Mouse (Mus musculus) G1E-ER4 (cell line): Measurements from ENCODE around the gene Gm49383. TPM values are rescaled to one million over a fixed set of nuclear protein-coding genes. Genes with fewer than 3 reads are reported as not detected.

Source experiments
- GATA1 ChIP-seq: IDR thresholded peaks from one replicate; pipeline ENCODE4 v1.8.0; 2012; ENCODE audit warnings: low read length, inconsistent platforms
- polyA plus RNA-seq: library from polyadenylated mRNA; stranded (reverse); fragments of >175 nt; gene quantifications from 2 replicates; pipeline ENCODE4 v1.2.3, GENCODE M21; 2012

Gene Gm49383
- polyA plus RNA-seq = 54.7 and 78.8 TPM in 2 replicates

DNA sequence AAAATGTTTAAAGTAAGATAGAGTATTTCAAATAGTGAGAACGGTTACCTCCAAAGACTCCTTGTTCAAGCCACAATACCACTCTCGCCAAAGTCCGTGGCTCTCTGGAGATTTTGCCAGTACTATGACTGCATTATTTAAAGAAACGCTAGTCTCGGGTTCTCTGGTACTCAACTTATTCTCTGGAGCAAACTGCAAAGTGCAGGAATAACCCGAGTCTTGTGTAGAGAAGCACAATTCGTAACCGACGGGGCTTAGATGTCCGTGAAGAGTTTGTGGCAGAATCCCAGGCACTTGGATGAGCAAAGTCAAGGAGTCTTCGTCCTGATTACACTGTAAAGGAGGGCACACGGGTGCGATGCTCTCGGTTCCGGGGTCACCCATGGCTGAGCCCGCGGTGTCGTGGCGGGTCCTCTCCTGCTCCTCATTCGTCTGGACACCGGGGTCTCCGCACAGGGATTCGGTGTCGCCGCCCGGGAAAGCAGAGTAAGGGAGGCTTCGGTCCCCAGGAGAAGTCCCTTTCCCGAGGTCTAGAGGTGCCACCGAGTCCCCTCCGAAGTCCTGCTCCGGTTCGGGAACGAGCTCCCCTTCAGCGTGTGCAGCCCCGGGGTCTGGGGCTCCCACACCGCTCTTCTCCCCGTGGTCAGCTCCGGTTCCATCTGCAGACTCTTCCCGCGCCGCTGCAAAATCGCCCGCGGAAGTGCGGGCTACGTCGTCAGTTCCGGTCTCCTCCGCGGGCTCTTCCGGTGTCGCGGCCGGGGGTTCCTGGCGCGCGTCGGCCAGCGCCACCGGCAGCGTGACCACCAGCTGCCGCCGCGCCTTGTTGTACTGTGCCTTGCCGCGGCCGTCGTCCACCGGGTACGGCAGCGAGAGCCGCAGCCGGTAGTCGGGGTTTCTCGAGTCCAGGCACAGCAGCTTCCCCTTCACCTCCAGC is at the start of gene Gm49383:
Gm49383 (minus strand) TSS at position 661 of the 934 bp plus-strand sequence.
- no peak for TF ChIP-seq GATA1

DNA sequence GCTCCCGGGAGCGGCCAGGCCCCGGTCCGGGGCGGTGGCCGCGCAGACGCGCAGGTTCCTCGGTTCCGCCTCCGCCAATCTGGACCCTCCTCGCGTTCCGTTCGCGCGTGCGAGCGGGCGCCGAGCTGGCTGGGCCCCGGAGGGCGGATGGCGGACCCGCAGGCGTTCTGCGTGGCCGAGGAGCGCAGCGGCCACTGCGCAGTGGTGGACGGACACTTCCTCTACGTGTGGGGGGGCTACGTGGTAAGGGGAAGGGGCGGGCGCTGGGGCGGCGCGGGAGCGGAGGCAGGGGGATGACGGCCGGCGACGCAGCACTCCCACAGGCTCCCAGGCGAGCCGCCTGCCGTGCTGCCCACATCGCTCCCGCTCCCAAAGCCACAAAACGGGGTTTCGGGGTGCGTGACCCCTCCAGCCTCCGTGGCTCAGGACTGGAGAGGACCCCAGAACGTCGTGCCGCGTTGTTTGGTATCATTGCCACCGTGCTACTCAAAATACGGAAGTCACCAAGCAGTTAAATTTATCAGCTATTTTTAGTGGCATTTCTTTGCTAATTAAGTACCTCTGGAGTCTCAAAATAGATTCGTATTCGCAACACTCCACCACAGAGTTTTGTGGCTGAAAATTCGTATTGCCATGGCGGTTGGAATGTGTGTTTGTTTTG is 45.0 kb upstream of the Gm49383 start:
- no peak for TF ChIP-seq GATA1

DNA sequence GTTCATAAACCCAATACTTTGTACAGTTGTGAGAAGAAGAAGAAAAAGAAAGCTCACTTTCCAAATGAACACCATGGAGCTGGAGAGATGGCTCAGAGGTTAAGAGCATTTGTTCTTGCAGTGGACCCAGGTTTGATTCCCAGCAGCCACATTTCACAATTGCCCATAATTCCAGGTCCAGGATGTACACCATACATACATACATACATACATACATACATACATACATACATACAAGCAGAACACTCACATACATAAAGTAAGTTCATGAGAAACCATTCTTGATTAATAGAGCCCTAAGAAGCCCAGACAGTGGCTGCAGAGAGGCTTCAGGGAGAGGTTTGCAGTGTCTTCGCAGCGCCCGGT is 44.5 kb upstream of the Gm49383 start:
- no peak for TF ChIP-seq GATA1

DNA sequence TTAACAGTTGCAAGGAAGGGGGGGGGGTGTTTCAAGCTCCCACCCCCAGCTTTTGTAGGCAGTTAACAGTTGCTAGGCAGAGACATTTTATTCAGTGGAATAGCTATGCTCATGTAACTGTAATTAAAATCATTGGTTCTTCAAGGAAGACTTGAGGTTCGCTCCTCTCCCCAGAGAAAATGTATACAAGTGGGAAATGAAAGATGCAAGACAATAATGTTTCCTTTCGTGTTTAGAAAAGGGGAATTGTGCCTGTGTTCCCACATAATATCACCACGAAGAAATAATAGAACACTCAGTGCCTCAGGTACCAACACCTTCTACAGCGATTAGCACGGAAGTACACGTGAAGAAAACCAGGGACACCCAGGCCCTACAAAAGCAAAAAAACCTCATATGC is 44.0 kb upstream of the Gm49383 start, which contains the start of gene Klhdc1:
Klhdc1 (plus strand) TSS at position 301 of the 400 bp plus-strand sequence.
- no peak for TF ChIP-seq GATA1

DNA sequence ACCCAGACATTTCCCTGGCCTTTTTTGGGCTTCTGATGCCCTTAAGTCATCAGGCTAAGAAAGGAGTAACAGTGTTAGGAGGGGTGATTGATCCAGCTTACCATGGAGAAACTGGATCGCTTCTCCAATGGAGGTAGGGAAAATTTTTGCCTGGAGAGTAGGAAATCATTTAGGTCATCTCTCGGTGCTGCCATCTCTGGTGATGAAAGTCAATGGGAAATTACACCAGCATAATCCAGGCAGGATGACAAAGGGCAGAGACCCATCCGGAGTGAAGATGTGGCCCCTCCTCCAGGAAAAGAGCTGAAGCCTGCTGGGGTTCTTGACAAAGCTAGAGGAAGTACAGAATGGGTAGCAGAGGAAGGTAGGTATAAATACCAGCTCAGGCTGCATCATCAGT is 41.4 kb upstream of the Gm49383 start:
- TF ChIP-seq GATA1 = no peak

DNA sequence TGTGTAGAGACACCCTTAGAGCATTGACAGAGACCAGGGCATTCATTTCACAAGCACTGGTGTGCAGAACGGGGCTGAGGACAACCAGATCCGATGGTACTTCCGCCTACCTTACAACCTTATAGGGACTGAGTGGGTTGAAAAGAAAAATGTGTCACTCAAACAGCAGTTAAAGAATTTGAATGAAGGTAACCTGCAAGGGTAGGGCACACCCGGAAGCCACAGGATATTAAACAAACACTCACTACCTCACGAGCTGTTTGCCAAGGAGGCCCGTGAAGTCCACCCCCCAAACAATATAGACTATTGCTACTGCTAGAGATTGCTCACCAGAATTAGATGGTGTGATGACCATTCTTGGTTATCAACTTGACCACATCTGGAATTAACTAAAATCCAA is 38.9 kb upstream of the Gm49383 start:
- TF ChIP-seq GATA1 = no peak

DNA sequence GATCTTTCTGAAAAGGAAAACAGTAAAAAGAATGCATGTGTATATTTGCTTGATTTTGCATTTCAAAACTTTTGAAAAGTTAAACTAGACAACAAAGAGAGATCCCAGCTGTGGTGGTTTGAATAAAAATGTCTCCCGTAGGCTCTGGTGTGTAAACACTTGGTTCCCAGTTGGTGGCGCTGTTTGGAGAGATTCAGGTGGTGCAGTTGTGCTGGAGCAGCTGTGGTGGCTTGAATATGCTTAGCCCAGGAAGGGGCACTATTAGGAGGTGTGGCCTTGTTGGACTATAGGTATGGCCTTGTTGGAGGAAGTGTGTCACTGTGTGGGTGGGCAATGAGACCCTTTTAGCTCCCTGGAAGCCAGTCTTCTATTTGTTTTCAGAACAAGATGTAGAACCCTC is 32.3 kb upstream of the Gm49383 start:
- TF ChIP-seq GATA1 = no peak

DNA sequence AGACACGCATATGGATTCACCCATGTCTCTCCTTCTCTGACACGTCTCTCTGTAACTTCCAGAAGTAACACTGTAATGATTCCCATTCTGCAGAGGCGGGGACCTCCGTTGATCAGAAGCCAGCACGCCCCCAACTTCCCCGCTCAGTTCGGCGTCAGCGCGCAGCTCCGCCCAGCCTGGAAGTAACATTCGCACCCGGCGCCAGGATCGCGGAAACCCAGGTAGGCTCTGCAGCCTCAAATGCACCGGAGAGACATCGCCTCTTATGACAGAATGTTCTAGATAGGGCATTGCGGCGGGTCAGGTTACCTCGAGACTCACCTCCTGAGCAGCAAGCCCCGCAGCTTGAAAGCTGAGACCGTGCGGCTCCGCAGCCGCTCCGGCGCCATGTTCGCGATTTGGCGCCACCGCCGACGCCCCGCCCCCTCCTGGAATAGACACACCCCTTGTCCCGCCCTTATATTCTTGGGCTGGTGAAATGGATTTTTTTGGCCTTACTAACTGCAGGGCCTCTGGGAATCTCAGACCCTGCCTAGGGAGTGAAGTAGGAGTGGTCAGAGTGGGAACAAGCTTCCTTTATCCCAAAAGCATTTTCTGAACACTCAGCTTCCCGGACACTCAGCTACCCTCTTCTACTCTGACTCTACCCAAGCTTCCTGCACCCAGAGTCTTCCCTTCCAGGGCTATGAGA is 31.0 kb upstream of the Gm49383 start, which contains the start of gene Pole2:
Pole2 (minus strand) TSS at position 420 of the 691 bp plus-strand sequence.
- no peak for TF ChIP-seq GATA1

DNA sequence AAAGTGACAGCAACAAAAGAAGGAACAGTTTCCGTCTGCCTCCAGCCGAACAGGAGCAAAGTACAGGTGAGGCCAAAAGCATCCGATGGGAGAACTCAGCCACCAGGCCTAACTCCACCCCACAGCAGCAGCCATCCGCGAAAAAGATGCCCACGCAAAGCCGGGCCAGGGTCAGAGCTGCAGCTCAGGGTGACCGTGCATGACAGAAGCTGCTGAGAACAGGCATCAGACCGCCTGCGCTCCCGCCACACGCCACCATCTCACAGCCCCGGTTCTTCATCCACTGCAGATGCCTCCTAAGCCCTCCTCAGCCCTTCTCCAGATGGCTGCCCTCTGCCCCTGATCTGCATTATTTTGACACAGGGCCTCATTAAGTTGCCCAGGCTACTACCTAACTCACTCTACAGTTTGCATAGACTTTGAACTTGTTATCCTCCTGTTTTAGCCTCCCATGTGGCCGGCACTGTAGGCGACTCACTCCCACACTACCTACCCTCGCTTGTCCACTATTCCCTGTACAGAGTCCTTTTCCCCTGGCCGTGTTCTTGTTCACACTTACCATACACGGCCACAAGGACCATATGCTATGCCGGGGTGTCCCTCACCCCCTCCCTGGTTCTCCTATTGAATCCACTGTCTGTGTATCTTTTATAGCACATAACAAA is 23.8 kb upstream of the Gm49383 start:
- no peak for TF ChIP-seq GATA1

DNA sequence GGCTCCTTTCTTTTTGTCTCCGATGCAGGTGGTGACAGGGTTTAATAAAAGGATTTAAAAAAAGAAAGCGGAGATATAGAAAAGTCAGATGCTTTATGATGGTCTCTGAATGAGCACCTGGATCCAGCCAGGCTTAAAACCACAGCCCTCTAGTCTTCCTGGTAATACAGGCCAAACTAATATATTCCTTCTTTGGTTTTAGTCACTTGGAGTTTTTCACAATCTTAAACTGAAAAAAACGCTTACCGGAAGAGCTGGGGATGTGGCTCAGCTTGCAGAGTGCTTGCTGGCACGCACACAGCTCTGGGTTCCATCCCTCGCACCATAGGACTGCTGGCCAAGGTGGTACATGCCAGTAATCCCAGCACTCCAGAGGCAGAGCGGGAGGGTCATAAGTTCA is 19.7 kb upstream of the Gm49383 start:
- no peak for TF ChIP-seq GATA1

DNA sequence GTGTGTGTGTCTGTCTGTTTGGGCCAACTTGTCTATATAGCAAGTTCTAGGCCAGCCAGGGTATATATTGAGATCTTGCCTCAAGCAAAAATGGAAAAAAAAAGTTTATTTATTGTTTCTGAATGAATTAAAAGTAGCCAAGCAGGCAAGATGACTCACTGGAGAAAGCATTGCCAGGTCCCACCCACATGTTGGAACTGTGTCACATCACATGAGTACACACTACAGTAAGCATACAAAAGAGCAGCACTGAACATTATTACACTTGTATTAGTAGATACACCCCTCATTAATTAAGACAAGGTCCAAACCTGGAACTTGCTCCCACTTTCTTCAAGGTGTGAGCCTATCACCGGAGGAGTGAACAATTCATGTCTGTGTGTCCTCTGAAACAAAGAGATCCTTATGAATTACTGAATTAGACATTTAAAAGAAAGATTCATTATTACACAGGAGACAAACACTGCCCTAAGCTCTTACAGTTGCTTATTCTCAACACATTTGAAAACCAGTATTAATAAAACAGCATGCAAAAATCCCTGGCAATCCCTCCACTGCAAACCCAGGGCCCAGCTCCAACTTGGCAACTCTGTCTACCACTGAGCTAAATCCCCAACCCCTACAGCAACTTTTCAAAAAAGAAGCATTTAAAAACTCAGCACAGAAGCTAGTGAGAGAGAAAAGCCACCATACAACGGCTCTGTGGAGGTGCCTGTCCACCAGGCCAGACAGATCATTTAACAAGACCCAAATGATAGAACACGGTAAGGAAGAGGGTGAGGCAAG is 18.3 kb upstream of the Gm49383 start:
- no peak for TF ChIP-seq GATA1

DNA sequence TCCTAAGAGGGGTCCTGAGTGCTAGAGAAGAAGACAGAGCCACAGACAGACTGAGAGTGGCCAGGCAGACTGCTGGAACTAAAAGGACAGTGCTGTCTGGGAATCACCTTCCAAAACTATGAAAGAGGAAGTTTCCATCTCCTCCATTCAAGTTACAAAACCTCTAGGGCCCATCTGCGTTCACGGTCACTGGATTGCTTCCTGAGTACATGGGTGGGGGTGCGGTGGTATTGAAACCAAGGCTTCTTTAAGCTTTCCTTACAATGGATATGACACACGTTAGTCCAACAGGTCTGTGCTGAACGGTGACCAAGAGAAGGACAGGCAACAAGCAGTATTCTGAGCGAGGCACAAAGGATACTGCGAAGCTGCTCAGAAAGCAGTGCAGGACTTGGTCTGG is 17.5 kb upstream of the Gm49383 start:
- no peak for TF ChIP-seq GATA1

DNA sequence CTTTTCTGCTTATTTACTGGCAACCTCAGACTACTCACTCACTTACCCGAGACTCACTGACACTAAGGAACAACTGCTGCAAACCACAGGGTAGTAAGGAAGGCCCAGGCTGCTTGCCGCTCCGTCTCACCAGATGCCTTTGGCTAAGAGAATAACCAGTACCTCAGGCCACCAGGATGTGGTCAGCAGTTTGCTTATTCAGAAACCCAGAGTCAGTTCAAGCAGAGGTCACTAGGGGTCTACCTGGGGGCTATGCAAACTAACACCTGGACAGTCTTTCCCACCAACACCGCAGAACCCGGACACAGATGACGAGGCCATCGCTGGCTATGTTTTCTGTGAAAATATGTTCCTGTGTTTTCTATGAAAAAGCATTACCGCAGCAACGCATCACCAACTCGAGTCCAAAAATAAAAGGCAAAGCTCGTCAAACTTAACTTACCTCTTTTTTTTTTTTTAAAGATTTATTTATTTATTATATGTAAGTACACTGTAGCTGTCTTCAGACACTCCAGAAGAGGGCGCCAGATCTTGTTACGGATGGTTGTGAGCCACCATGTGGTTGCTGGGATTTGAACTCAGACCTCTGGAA is 16.4 kb upstream of the Gm49383 start:
- no peak for TF ChIP-seq GATA1

DNA sequence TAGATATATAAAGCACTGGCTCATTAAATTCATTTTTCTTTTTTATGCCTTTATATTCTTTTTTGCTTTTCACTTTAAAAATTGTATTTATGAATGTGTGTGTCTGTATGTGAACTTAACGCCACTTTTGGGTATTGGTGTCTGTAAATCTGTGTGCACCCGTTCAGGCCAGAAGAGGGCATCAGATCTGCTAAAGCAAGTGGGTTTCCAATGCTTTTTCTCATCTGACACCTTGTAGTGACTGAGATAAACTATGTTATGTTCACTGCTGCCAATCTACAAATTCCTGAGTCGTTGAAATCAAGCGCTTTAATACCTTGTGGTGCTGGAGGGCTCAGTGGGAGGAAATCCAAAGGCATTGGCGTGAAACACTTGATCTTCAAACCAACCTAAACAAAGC is 14.2 kb upstream of the Gm49383 start:
- no peak for TF ChIP-seq GATA1
